Mouse (Mus musculus) liver, embryonic 14.5 days (tissue): ENCODE measurements around the gene Serpine1.

ENCODE experiments used
- CTCF ChIP-seq: IDR thresholded peaks from 2 replicates; pipeline ENCODE4 v1.5.1; 2016; ENCODE audit warnings: antibody characterized with exemption, low read depth, control low read depth
- EP300 ChIP-seq: IDR thresholded peaks from 2 replicates; pipeline ENCODE4 v1.6.1; 2016; ENCODE audit warnings: antibody characterized with exemption, low read depth

DNA sequence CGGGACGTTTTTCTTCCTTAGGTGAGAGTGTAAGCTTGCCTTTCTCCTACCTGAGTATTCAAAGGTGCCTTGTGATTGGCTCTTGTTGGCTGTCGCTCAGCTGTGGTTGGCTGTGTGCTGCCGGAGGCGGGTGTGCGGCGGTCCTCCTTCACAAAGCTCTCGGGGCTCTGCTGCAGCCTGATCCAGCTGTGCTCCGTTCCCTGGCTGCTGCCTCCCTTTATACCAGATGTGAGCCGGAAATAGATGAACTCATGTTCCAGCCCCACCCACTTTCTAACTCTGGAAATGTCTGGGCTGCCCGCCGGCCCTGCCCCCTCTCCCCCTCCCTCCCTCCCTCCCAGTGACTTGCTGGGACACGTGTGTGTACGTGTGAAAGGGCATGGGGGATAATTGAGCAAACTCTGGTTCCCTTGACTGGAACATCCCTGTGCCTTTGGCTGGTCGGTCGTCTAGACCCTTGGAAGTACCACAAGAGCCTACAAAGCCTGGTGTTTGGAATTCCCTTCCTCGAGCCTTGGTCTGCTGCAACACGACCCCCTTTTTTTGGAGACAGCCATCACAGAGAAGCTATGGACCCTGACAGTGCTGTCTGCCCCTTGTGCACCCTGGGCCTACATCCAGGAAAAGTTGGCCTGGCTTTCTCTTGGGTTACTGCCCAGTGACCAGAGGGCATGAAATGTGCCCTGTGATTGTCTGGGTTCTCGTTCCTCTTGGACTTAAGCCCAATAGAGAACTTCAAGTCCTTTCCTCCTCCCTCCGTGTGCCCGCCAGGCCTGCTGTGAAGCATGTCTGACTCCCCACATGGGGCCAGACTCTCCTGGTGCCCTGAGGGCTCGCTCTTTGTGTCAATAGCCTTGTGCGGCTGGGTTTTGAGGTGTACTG is at the start of gene Serpine1:
- no peak for TF ChIP-seq EP300
- no peak for TF ChIP-seq CTCF
